Mouse (Mus musculus) kidney, embryonic 16.5 days (tissue): ENCODE data around the gene Mxi1. TPM values are rescaled to one million over a fixed set of nuclear protein-coding genes. Genes with fewer than 3 reads are reported as not detected.

Experiments
- ATAC-seq: fragments of 200-750 bp; cut with Nextera tagmentation; 2 replicates; pipeline ENCODE4 v1.8.0; 2017; ENCODE audit warnings: moderate TSS enrichment; ENCODE audit not compliant: low FRiP score, low TSS enrichment
- H3K27ac ChIP-seq: fragments of 300-500 bp; sonication (generic); 2 replicates; pipeline ENCODE4 v1.5.1; 2014; ENCODE audit warnings: low read length
- H3K27me3 ChIP-seq: fragments of 300-500 bp; sonication (generic); 2 replicates; pipeline ENCODE4 v1.6.1; 2014; ENCODE audit warnings: low read length, control low read depth, mixed read lengths; ENCODE audit not compliant: insufficient read depth
- H3K36me3 ChIP-seq: fragments of 300-500 bp; sonication (generic); 2 replicates; pipeline ENCODE4 v1.6.1; 2014; ENCODE audit warnings: low read length, control low read depth, mixed read lengths; ENCODE audit not compliant: insufficient read depth
- H3K4me1 ChIP-seq: fragments of 300-500 bp; sonication (generic); 2 replicates; pipeline ENCODE4 v1.6.1; 2014; ENCODE audit warnings: low read length, control low read depth, mixed read lengths; ENCODE audit not compliant: insufficient read depth
- H3K4me2 ChIP-seq: fragments of 300-500 bp; sonication (generic); replicated peaks from 2 replicates; pipeline ENCODE4 v1.6.1; 2014; ENCODE audit warnings: low read depth, low read length
- H3K4me3 ChIP-seq: fragments of 300-500 bp; sonication (generic); 2 replicates; pipeline ENCODE4 v1.5.1; 2014; ENCODE audit warnings: mild to moderate bottlenecking, low read length
- H3K9ac ChIP-seq: fragments of 300-500 bp; sonication (generic); replicated peaks from 2 replicates; pipeline ENCODE4 v1.6.1; 2014; ENCODE audit warnings: low read length
- H3K9me3 ChIP-seq: fragments of 300-500 bp; sonication (generic); 2 replicates; pipeline ENCODE4 v1.6.1; 2016; ENCODE audit warnings: low read length, control low read depth
- WGBS: fragments of 180-500 bp; shearing (Covaris S2); extraction: QIAGEN DNeasy Blood & Tissue Kit; methylation state at CpG from one replicate; pipeline ENCODE4 v1.1.7; 2014; 5-methylcytosine and 5-hydroxymethylcytosine counted together
- polyA plus RNA-seq: library from polyadenylated mRNA; unstranded; fragments of >200 nt; fragmentation: Nextera tagmentation; extraction: Ambion mirVana; gene quantifications from 2 replicates; pipeline ENCODE4 v1.2.1, GENCODE M21; 2015

The Mxi1 gene
- polyA plus RNA-seq, 1 experiment from 2014 or later: 32.1 TPM

DNA sequence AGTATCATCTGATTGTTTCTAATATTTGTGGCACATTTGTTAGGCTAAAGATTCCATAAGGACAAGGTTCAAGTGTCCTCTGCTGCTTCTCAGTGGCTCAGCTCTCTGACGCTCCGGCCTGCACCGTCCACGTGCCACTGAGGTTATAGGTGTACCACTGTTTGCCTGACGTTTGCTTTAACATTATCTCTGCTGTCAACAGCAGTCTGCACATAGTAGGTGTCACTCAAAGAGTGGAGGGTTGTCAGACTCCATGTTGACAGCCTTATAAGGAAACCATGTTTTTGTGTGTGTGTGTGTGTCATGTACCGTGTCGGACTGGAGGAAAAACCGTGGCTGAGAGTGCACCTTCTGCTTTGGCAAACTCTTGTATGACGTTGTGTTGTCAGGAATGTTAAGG, 24.9 kb downstream of the Mxi1 start:
- H3K4me1 ChIP-seq: peaks cover 19% of the 10 kb centered on the region
- no peaks in the 10 kb centered on the region for H3K27me3 ChIP-seq
- H3K9ac ChIP-seq: no peak overlapping the region
- H3K4me2 ChIP-seq: no peak overlapping the region
- H3K4me3 ChIP-seq: no peak overlapping the region
- ATAC-seq: no peak
- peaks cover 34% of the 10 kb centered on the region for H3K36me3 ChIP-seq
- 93% methylated on average over 9 of the region's 9 CpGs for WGBS
- H3K27ac ChIP-seq: no peak overlapping the region
- no peaks in the 10 kb centered on the region for H3K9me3 ChIP-seq

DNA sequence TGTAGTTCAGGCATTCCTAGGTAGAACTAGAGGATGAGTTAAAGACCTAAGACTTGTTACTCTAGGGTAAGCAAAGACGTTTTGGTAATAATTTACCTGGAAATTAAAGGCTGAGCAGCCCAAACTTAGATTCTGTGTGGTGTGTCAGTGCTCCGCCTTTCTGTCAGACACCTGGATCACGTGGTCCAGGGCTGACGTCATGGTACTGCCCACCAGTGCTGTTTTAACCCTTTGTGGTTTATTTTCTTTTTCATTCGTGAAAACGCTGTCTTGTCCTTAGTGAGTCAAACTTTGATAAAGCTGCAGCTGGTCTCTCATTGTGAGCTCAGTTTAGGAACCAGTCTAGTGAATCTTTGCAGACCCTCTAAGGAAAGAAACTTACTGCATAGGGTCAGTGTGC, 30.1 kb downstream of the Mxi1 start:
- no peak overlapping the region for H3K4me3 ChIP-seq
- H3K4me1 ChIP-seq: peaks cover 21% of the 10 kb centered on the region
- H3K36me3 ChIP-seq: peaks cover 12% of the 10 kb centered on the region
- H3K9ac ChIP-seq: no peak overlapping the region
- no peaks in the 10 kb centered on the region for H3K27me3 ChIP-seq
- H3K27ac ChIP-seq: no peak overlapping the region
- whole genome bisulfite sequencing: 12% methylated on average over 6 of the region's 6 CpGs
- no peaks in the 10 kb centered on the region for H3K9me3 ChIP-seq
- peak overlapping the region; percentile 13; the same call in 1 of the 2 replicates for H3K4me2 ChIP-seq
- peak; percentile 85 for ATAC-seq

DNA sequence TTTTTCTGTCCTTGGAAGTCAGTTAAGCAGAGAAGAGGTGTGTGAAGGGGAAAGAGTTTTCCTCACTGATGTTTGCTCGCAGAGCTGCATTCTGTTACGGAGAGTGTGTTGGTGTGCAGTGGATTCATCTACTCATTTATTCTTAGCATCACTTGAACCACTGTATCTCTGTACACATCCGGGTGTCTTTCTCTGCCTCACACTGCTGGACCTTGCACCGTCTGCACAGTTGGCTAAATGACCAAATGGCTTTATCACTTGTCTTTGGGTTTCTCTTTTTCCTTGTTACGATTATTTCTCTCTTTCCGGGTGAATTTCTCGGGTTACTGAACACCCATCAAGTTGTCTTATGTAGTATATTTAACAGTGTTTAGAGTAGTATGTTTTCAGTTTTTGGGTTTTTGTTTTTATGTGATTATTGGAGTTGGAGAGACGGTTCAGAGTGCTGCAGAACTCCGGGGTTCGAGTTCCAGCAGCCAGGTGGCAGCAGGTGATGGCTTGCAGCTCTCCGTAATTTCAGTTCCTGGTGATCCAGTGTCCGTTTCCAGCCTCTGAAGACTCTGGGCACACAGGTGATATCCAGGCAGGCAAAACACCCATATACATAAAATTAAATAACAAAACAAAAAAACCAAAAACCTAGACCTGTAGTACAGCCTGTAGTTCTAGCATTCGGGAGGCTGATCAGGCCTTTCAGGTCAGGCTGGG, 33.0 kb downstream of the Mxi1 start:
- H3K27ac ChIP-seq: no peak overlapping the region
- H3K4me3 ChIP-seq: no peak overlapping the region
- no peak for ATAC-seq
- H3K4me2 ChIP-seq: no peak overlapping the region
- no peaks in the 10 kb centered on the region for H3K9me3 ChIP-seq
- no peaks in the 10 kb centered on the region for H3K27me3 ChIP-seq
- WGBS: 70% methylated on average over 13 of the region's 13 CpGs
- peaks cover 31% of the 10 kb centered on the region for H3K4me1 ChIP-seq
- no peaks in the 10 kb centered on the region for H3K36me3 ChIP-seq
- no peak overlapping the region for H3K9ac ChIP-seq

DNA sequence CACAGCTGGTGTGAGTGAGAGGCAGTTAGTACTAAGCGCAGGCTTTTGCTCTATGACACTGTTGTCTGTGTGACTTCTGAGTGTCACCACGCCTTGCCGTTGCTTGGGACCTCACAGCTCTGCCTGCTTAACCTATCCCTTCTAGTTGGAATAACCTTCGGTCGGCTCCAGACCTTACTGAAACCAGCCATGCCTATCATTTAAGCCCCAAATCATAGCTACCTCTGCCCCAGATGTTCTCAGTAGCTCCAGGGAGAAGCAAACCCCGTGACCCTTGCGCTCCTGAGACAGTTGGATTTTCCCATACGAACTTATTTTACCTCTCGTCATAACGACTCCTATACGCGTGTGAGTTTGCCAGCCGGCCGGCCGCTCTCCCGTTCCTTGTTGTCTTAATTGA, 33.7 kb downstream of the Mxi1 start:
- WGBS: 61% methylated on average over 16 of the region's 16 CpGs

DNA sequence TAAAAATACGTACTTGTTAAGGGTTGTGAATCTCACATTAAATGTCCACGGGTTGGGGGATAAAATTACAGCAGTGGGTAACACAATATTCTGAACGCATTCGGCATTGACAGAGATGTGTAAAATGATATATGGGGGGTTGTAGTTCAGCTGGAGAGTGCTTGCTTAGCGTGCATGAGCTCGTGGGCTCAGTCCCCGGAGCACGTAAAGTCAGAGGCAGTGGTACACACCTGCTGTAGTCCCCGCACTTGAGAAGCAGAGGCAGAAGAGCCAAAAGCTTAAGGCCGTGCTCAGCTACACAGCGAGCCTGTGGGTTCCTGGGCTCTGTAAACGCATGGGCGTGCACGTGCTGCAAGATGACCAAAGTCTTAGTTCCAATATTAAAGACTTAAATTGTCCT, 35.4 kb downstream of the Mxi1 start:
- Histone ChIP-seq H3K27ac (no peak overlapping the region), H3K4me1 (peaks cover 19% of the 10 kb centered on the region), H3K9me3 (no peaks in the 10 kb centered on the region), H3K27me3 (no peaks in the 10 kb centered on the region), H3K36me3 (no peaks in the 10 kb centered on the region), H3K4me3 (no peak overlapping the region), H3K9ac (no peak overlapping the region), H3K4me2 (no peak overlapping the region)
- 0 out of 2 replicates have a peak, but pooled peaks have one; percentile 10 for ATAC-seq
- 38% methylated on average over 14 of the region's 14 CpGs for WGBS

More for the DNA sequence above, 33.7 kb downstream of the Mxi1 start:
- ATAC-seq: 0 out of 2 replicates have a peak, but pooled peaks have one; percentile 12
- Histone ChIP-seq H3K27ac (no peak overlapping the region), H3K4me2 (no peak overlapping the region; the same call in 1 of the 2 replicates), H3K36me3 (no peaks in the 10 kb centered on the region), H3K4me3 (no peak overlapping the region), H3K9ac (no peak overlapping the region), H3K9me3 (no peaks in the 10 kb centered on the region), H3K27me3 (no peaks in the 10 kb centered on the region), H3K4me1 (peaks cover 29% of the 10 kb centered on the region)

DNA sequence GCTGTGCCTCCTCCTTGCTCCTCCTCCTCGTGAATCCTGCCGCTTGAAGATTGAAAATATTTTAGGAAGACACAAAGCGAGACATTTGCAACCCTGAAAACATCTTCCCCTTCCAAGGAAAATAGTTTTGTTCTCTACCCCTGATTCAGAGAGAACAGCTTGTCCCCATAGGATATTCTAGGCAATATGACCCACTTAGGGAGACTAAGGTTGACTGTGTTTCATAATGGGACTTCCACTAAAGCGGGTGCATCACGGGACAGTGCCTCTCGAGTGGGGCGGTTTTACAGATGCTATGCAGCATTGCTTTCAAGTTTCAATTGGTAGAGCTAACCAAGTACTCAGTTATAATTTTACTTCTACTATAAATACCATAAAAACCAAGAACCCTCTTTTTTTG, 43.5 kb downstream of the Mxi1 start:
- Histone ChIP-seq H3K4me1 (no peaks in the 10 kb centered on the region; the same call in 1 of the 2 replicates), H3K36me3 (no peaks in the 10 kb centered on the region; the same call in 1 of the 2 replicates), H3K4me3 (no peak overlapping the region), H3K27me3 (no peaks in the 10 kb centered on the region), H3K9ac (no peak overlapping the region), H3K4me2 (no peak overlapping the region), H3K9me3 (no peaks in the 10 kb centered on the region), H3K27ac (no peak overlapping the region)
- no peak for ATAC-seq
- WGBS: 86% methylated on average over 7 of the region's 7 CpGs

DNA sequence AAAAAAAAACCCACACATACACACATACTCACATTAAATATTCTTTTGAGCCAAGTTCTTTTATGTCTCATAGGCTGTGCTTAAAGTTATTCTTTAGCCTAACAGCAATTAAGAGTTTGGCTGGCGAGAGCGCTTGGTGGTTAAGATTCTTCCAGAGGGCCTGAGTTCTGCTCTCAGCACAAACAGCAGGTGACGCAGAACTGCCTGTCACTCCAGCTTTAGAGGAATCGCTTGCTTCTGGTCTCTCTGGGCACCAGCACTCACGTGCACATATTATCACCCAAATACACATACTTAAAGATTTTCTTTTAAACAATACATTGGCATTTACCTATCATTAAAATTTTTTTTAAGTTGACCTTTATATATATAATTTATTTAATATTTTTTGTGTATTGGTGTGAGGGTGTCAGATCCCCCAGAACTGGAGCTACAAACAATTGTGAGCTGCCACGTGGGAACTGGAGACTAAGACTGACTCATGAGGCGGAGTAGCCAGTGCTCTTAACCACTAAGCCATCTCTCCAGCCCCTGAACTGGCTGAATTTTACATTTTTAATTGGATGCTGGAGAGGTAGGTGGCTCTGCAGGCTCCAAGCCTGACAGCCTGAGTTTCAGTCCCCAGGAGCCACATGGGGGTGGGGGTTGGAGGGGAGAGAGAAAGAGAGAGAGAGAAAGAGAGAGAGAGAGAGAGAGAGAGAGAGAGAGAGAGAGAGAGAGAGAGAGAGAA, 44.1 kb downstream of the Mxi1 start:
- Histone ChIP-seq H3K36me3 (no peaks in the 10 kb centered on the region; the same call in 1 of the 2 replicates), H3K4me1 (no peaks in the 10 kb centered on the region; the same call in none of the 2 replicates), H3K27ac (no peak overlapping the region), H3K4me3 (no peak overlapping the region), H3K27me3 (no peaks in the 10 kb centered on the region), H3K4me2 (no peak overlapping the region), H3K9me3 (no peaks in the 10 kb centered on the region), H3K9ac (no peak overlapping the region)
- ATAC-seq: no peak
- WGBS: 82% methylated on average over 7 of the region's 7 CpGs

DNA sequence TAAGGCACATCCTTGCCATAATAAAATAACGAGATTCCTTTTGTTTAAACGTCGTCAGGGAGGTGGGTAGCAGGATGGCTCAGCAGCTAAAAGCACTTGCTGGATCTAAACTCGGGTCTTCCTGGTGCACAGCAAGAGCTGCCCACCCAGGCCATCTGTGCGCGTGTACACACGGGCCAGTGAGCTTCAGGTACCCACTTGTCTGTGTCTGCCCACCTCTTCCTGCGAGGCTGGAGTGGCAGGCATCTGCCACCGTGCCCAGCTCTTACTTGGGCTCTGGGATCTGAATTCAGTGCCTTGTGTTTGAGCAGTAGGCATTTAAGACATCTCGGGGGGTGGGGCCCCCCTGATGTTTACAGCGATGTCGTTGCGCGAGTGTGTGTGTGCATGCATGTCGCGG, 44.7 kb downstream of the Mxi1 start:
- no peaks in the 10 kb centered on the region; the same call in none of the 2 replicates for H3K4me1 ChIP-seq
- H3K27me3 ChIP-seq: no peaks in the 10 kb centered on the region
- H3K4me2 ChIP-seq: no peak overlapping the region
- H3K4me3 ChIP-seq: no peak overlapping the region
- 88% methylated on average over 16 of the region's 16 CpGs for WGBS
- no peaks in the 10 kb centered on the region; the same call in 1 of the 2 replicates for H3K36me3 ChIP-seq
- ATAC-seq: no peak
- no peaks in the 10 kb centered on the region for H3K9me3 ChIP-seq
- H3K27ac ChIP-seq: no peak overlapping the region
- H3K9ac ChIP-seq: no peak overlapping the region

DNA sequence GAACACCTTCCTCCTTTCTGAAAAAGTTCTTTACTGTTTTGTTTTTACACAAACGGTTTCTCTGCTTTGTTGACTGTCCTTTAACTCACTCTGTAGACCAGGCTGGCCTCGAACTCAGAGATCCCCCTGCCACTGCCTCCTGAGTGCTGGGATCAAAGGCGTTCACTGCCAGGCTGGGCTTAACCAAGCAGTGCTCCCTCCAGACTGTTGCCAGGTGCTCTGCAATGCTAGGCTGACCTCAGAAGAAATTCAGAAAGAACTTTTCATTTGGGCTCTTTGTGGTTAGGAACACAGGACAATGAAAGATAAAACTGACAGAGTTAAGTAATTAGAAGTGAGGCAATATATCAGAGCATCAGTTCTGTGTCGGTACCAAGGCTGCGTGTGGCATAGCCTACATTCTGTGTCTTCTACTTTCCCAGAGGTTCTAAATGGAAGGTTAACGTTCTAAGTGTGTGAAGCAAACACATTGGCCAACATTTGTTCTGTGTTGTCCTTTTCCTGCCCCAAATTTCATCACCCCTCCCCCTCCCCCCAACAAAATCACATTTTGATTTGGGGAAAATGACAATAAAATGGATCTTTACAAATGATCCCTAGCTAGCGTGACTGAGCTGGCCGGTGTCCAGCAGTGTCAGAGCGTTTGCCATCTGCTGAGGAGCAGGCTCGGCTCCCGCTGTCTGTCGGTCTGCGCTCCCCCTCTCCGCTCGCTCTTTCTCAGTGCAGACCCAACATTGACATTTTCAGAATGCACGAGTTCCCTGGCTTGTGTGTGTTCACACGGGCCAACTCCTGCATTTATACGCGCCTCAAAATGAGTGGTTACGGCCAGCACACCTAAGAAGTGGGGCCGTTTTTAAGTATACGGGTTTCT, 49.1 kb downstream of the Mxi1 start:
- ATAC-seq: no peak
- peak overlapping the region; percentile 22; the same call in 1 of the 2 replicates for H3K4me2 ChIP-seq
- no peaks in the 10 kb centered on the region for H3K9me3 ChIP-seq
- no peak overlapping the region for H3K9ac ChIP-seq
- H3K27me3 ChIP-seq: no peaks in the 10 kb centered on the region
- peaks cover 7% of the 10 kb centered on the region; the same call in 1 of the 2 replicates for H3K36me3 ChIP-seq
- peaks cover under 1% of the 10 kb centered on the region; the same call in 1 of the 2 replicates for H3K4me1 ChIP-seq
- no peak overlapping the region for H3K4me3 ChIP-seq
- no peak overlapping the region for H3K27ac ChIP-seq
- WGBS: 66% methylated on average over 22 of the region's 22 CpGs
